Mouse (Mus musculus) right cerebral cortex, postnatal 10 days (tissue): ENCODE data around the gene Sgk1.
A peak's percentile ranks its signal among the peaks of the same experiment; 100 is the strongest.

Source experiments
- DNase-seq, 2 experiments: peaks; one replicate each; pipeline ENCODE4 v3.0.0; 2021; ENCODE audit warnings: low spot score in 2 of 2

Gene Sgk1

GRCm38 (mm10) chr10:21918016-21918749 lies 36.2 kb downstream of the Sgk1 start:
- DNase-seq, result no peak

DNA sequence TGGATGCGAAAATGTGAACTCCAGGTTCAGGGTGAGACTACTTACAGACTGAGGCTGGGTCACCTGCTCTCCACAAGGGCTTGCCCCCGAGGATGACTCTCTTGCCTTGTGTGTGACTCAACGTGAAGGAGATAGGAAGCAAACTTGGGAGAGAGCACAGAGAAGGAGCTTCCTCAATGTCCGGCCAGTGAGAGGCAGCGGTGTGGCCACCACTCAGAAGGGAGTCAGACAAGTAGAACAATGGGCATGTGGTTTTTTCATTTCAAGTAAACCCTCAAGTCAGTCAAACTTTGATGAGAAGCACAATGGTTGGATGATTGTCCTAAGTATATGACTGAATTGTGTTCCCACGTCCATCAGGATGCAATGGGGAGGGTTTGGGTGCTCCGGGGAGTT lies 36.8 kb downstream of the Sgk1 start:
- DNase-seq, result no peak

DNA sequence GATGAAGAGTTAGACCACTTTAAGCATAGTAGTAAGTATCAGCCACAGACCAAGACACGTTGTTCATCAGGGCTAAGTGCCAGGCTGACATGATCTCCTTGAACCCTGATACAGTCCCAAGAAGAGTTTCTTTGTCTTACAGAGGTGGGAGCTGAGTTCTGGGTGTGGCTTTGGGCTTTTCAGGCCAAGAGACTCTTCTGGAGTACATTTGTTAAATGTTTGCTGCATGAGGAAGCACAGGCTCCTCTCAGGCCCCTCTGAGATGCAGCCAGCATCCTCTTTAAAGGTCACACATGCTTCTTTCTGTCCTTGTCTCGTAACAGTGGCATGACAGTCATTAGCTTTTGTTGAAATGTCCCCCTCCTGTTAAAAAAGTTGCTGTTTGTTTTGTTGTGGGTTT lies 38.6 kb downstream of the Sgk1 start:
- DNase-seq, result no peak

- DNase-seq, result no peak
Observed at GRCm38 (mm10) chr10:21922716-21923350, 40.8 kb downstream of the Sgk1 start.

DNA sequence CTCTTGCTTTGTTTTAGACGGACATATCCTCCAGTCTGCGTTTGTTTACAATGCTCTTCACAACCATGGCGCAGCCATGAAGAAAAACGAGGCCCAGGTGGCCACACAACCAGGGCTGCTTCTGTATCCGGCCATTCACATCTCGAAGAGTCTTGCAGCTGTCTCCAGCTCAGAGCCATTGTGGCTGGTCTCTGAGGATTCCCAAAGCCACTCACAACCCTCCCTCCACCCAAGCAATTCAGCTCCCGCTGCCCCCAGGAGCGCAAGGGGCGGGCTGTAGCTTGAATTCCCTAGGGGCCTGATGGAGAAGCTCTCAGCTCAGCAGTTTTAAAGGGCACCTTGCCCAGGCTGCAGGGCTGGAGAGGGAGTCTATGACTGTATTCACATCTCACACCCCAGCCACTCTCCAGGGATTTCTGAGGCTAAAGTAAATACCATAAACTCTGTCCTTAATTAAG lies 41.5 kb downstream of the Sgk1 start:
- DNase-seq, result peak; percentile 72 to 73

DNA sequence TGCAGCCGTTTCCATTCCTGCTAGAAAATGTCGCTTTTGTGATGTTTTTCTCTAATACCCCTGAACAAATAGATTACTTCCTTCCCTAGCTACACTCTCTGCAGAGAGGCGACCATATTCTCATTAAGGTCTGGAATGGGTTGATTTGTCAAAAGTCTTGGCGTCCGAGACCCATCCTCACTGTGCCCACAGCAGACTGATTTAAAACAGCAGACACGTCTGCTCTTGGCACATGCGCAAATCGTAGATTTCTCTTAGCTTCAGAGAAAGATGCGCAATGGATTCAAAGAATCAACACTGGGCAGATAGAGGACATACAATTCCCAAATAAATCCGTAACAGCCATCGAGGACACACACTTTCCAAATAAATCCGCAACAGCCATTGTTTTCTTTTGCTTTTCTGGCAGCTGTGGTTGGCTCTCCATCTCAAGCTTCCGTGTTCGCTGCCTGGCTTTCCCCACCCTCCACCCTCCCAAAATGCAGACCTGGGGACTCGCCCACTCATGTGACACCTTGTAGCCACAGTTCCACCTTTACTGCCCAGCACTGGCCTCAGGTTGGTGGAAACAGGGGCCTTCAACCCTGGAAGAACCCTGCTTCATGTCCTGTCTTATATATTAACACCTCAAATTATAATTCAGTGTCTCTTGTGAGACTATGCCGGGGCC lies 42.2 kb downstream of the Sgk1 start:
- DNase-seq, result peak; percentile 62 to 66

DNA sequence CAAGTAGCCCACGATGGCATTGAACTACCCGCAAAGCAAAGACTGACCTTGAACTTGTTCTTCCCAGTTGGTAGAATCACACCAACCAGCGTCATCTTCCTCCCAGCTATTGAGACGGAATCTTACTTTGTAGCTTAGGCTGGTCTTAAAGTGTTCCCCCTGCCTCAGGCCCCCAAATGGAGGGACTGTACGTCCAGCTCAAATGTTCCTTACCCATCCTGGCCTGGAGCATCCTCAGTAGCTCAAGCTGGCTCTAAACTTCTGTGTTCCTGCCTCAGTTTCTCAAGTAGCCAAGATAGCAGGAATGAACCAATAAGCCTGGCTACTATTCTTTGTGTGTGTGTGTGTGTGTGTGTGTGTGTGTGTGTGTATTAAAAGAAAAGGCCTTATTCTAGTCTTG lies 45.0 kb downstream of the Sgk1 start:
- no peak for DNase-seq

DNA sequence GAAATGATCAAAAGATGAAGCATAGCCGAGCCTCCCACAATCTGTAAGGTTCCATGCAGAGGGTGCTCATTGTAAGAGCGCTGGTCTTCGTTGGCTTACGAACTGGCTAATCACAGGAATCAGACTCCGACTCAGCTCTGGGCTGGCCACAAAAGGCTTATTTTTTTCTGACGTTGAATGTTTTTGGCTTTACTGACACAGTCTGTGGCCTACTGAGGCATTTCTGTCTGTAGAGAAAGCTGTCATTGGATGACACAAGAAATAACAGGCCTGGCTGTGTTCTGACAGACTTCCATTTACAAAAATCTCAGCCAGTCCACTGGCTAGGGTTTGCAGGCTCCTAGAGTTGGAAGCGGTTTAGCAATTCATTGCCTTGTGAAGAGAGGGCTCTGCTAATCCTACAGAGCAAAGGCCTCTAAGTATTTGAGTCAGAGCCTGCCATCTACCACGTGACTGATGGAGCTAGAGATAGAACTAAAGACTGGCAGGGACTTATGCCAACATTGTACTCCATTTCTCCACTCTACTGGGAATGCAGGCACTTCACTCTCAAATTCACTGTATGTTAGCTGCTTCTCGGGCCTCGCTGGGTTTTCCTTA lies 48.9 kb downstream of the Sgk1 start:
- DNase-seq, result no peak

DNA sequence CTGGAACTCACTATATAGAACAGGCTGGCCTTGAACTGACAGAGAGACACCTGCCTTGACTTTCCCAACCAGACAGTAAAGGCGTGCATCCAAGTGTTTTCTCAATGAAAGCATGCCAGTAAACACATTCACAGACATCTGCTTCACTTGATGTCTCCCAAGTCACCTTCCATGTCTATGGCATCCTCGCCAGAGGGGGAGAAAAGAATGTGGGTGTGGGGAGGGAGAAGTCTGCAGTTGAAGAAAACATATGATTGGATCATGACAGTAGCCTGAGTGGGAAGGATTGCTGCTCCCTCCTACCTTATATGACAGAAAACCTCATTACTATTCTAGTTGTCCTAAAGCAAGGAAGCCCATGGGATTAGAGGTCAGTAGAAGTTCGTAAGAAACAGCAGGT lies 50.8 kb downstream of the Sgk1 start:
- no peak for DNase-seq

DNA sequence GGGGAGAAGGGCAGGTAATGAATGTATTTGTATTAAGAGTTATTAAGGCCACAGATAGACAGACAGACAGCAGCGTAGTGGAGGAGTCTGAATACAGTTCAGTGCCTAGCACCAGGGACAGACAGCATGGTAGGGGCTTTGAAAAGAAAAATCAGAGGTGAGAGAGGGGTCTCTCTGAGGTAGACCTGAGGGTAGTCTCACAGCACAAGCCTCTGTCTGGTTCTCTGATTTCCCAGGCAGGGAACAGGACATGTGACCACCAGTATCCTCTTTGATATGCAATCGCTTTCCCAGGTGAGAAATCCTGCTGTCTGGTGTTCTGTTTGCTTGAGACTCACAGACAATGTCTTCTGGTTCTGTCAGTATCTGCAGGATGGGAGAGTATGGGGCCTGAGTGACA lies 52.8 kb downstream of the Sgk1 start:
- no peak for DNase-seq

- DNase-seq, result no peak
Observed at GRCm38 (mm10) chr10:21936513-21937221, 54.7 kb downstream of the Sgk1 start.

DNA sequence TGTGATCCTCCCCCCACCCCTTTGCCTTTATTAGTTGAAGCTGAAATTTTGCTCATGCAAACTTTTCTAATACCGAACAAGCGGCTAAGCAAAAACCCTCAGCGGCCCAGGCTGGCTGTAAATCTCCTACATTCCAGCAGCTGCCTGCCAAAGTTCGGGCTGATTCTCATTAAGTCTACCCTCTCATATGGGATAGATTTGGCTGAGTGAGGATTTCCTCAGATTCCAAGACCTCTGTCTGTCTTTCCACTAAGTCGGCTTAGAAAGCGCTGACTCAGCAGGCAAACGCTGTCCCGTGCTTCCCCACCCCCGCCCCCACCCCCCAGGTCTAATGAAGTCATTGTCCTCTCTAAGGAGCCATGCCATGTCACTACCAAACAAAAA lies 55.2 kb downstream of the Sgk1 start:
- no peak for DNase-seq

- no peak for DNase-seq
Observed at GRCm38 (mm10) chr10:21938166-21938565, 56.2 kb downstream of the Sgk1 start.

- no peak for DNase-seq
Observed at GRCm38 (mm10) chr10:21941235-21941634, 59.3 kb downstream of the Sgk1 start.

GRCm38 (mm10) chr10:21943145-21943700 lies 61.2 kb downstream of the Sgk1 start:
- DNase-seq, result no peak

- DNase-seq, result no peak
Observed at GRCm38 (mm10) chr10:21945195-21945594, 63.2 kb downstream of the Sgk1 start.

DNA sequence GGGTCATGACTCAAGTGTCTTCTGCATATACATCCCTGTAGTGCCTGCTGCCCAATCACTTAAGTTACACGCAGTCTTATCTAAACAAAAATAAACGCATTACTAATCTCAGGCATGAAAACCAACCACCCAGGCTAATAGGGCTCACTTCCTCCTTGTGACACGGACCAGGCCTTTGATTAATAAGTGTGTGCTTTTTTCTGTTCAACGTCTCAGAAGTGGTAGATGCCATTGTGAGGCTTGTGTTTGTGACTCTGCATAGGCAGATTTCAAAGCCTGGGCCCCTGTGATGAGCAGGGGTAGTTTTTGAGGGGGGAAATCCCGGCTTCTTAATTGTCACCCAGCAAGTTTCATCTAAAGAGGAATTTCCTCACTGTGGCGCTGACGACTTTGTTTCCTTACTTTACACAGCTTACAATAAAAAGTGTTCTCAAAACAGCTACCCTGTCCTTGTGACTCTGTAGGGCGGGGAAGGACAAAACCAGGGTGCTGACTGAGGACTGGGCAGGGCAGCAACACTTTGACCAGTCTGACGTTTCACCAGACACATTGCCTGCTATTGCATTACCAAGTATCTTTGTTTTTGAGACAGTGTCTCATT lies 64.9 kb downstream of the Sgk1 start:
- DNase-seq, result no peak

- DNase-seq, result no peak
Observed at GRCm38 (mm10) chr10:21952520-21952919, 70.5 kb downstream of the Sgk1 start.

- DNase-seq, result no peak
Observed at GRCm38 (mm10) chr10:21961111-21961510, 79.1 kb downstream of the Sgk1 start.

GRCm38 (mm10) chr10:21963005-21963404 lies 81.0 kb downstream of the Sgk1 start:
- DNase-seq, result no peak

DNA sequence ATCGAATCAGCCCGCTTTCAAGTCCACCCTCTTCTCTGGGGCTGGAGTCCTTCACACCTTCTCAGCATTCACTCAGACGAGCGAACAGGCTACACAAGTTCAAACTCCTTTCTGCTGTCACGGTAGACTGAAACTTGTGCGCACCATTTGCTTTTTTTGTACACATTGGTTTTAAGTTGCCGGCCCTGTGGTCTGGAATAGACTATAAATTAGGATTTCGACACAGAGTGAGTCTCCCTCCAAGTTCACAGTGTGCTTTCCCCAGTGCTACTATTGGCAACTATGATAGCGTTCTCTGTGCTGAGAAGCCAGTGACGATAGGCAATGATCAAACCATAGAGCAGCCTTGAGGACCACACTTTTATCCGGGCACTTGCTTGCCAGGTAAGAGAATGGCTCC lies 91.7 kb downstream of the Sgk1 start:
- DNase-seq, result no peak
